Mouse (Mus musculus) cerebellum, adult 2 months (tissue): ENCODE results near the gene Spata2l.

Experiments
- CTCF ChIP-seq: fragments of 200-500 bp; IDR thresholded peaks from 2 replicates; pipeline ENCODE4 v1.5.1; 2011; ENCODE audit warnings: low read depth, mild to moderate bottlenecking, control low read depth, low read length, moderate library complexity, borderline replicate concordance; ENCODE audit not compliant: insufficient read depth
- POLR2A ChIP-seq: fragments of 200-500 bp; IDR thresholded peaks from 2 replicates; pipeline ENCODE4 v1.6.1; 2011; ENCODE audit warnings: low read length, control low read depth, borderline replicate concordance; ENCODE audit not compliant: insufficient read depth

DNA sequence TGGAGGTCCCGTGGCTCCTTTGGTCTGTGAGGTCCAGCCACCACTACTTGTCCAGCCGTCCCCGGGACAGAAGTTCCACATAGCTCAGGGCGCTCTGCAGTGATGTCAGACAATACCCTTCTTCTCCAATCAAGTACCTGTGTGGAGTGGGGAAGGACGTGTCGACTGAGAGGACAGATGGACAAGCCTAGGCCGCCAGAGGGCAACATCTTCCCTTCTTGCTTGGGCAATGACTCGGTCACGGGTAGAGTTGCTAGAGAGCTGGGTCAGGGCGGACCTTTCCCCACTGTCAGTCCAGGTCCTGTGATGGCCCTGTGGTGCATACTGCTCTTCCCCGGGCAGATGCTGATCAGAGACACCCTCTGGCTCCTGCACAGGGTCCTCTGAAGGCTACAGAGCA is 7.0 kb upstream of the Spata2l start:
- TF ChIP-seq CTCF (no peak), POLR2A (no peak)
